Mouse (Mus musculus): ENCODE measurements around the gene Olfr368.
A peak's percentile ranks its signal among the peaks of the same experiment; 100 is the strongest.

Gene Olfr368

GRCm38 (mm10) chr2:37326215-37326614 is at the start of gene Olfr368:
Gene Olfr368 (plus strand): TSS chr2:37326515.
- no peak for DNase-seq

GRCm38 (mm10) chr2:37333321-37333720 is 7.0 kb downstream of the Olfr368 start:
- no peak for DNase-seq

- peak; percentile 78 for DNase-seq
Observed at GRCm38 (mm10) chr2:37338497-37339187, 12.3 kb downstream of the Olfr368 start.

DNA sequence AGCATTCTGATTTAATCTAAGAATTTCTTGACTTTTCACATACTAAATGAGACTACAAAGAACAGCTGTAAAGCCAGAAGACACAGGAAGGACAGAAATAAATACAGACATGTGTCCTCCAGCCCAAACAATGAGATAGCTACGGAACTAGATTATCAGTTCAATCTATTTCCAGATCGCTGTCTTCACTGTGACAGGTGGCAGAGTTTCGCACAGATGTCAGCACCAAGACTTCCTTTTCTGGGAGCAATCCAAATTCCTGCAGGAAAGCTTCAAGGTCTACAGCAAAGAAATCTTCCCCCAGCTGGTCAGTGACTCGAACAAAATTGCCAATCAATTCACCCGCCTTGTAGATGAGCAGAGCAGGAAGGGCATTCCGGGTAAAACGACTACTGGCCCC is 25.4 kb downstream of the Olfr368 start:
- peak; percentile 12 for DNase-seq

GRCm38 (mm10) chr2:37355571-37355970 is 29.3 kb downstream of the Olfr368 start:
- no peak for DNase-seq

GRCm38 (mm10) chr2:37358633-37359540 is 32.6 kb downstream of the Olfr368 start, which contains the start of gene Pdcl:
Gene Pdcl (minus strand): TSS chr2:37359332.
- peak; percentile 94 for DNase-seq

DNA sequence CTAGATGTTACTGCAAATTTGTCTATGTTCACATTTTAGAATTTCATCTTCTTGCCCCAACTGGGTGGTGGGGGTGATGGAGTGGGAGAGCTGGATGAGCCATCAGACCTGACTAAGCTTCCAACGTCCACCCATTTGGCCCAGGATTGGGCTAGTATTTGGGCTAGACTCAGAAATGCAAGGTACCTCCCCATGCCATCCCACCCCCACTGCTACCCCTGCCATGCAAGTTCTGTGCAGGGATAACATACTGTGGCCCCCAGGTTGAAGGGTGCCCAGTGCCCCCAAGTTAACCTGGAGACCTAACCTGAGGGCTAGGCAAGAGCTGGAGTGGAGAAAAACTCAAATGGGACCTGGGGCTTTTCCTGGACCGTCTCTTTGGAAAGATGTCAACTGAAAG is 33.6 kb downstream of the Olfr368 start:
- no peak for DNase-seq

- no peak for DNase-seq
Observed at GRCm38 (mm10) chr2:37370651-37371050, 44.3 kb downstream of the Olfr368 start.

DNA sequence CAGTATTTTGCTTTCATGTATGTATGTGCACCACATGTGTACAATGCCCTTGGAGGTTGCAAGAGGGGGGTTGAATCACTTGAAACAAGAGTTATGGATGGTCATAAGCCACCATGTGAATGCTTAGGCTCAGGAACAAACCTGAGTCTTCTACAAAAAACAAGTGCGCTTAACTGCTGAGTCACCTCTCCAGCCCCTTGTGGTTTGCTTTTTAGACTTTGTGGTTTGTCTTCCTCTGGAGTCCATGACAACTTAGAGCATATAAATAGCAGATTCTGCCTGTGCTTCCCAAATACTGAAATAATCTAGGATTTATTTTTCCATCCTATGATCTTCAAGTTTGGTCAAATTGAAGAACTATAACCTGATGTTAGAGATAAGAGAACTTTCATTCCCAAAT is 49.7 kb downstream of the Olfr368 start:
- DNase-seq: no peak

DNA sequence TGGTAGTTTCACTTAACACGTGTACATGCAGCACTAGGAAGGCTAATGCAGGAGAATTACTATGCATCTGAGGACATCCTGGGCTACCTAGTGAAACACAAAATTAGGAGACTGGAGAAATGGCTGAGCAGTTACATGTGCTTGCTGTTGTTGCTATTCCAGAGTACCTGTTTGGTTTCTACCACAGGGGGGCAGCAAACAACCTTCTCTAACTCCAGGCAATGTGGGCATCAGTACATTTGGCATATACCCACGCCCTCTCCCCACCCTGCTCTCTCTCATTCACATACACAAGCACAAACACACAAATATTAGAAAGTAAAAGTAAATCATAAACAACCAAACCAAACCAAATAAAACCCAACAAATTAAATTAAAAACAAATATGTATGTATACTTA is 53.9 kb downstream of the Olfr368 start:
- peak; percentile 74 for DNase-seq
